In genomic region chr19:43440112-43440737, GRCm38 (mm10) we compare ENCODE assay signal across 8 mouse cellular contexts. TPM values are rescaled to one million over a fixed set of nuclear protein-coding genes. Genes with fewer than 3 reads are reported as not detected.
DNase-seq lines count a peak whose midpoint lies in the region; ATAC-seq and TF ChIP-seq lines count a peak whose summit lies in the region.

Cnnm1 (plus strand) TSS chr19:43440436.

- H3K4me1 ChIP-seq in forebrain, postnatal 0 days (ENCODE audit: insufficient read depth) = peaks cover 5% of the 10 kb centered on the region; the same call in 1 of the 2 replicates
- peaks cover 21% of the 10 kb centered on the region for H3K4me1 ChIP-seq in hindbrain, embryonic 15.5 days (replicated peaks)
- H3K4me1 ChIP-seq in midbrain, embryonic 11.5 days (ENCODE audit: control insufficient read depth, insufficient read depth, low read length) = peaks cover 4% of the 10 kb centered on the region
- peaks cover 15% of the 10 kb centered on the region for H3K4me1 ChIP-seq in stomach, embryonic 15.5 days

- intact Hi-C loops in left cerebral cortex, adult 2 months (cut with DNase I) = no loop called here

- H3K4me2 ChIP-seq in forebrain, postnatal 0 days (ENCODE audit: low read depth) = peak within 1 kb of the TSS; percentile 94
- H3K4me2 ChIP-seq in hindbrain, embryonic 15.5 days = peak within 1 kb of the TSS; percentile 91
- H3K4me2 ChIP-seq in midbrain, embryonic 11.5 days = peak within 1 kb of the TSS; percentile 97
- H3K4me2 ChIP-seq in stomach, embryonic 15.5 days = peak within 1 kb of the TSS; percentile 99

- H3K27ac ChIP-seq in forebrain, postnatal 0 days (ENCODE audit: low read depth, low read length) = peak within 1 kb of the TSS; percentile 84
- peak within 1 kb of the TSS; percentile 90 for H3K27ac ChIP-seq in hindbrain, embryonic 15.5 days (replicated peaks)
- H3K27ac ChIP-seq in left cerebral cortex, adult 2 months = peak within 1 kb of the TSS; percentile 98
- no peak within 1 kb of the TSS for H3K27ac ChIP-seq in midbrain, embryonic 11.5 days (ENCODE audit: low read depth, low read length)
- no peak within 1 kb of the TSS for H3K27ac ChIP-seq in stomach, embryonic 15.5 days

- no peaks in the 10 kb centered on the region for H3K9me3 ChIP-seq in forebrain, postnatal 0 days (ENCODE audit: low read length)
- no peaks in the 10 kb centered on the region for H3K9me3 ChIP-seq in hindbrain, embryonic 15.5 days
- H3K9me3 ChIP-seq in midbrain, embryonic 11.5 days (ENCODE audit: control insufficient read depth, low read length) = peaks cover 4% of the 10 kb centered on the region; the same call in 1 of the 2 replicates
- no peaks in the 10 kb centered on the region for H3K9me3 ChIP-seq in stomach, embryonic 15.5 days

- peak; percentile 28 to 32 for DNase-seq in adrenal gland, adult 18-20 months (ENCODE audit: low spot score in 2 of 2)
- peak; percentile 87 to 89 for DNase-seq in cerebellum, adult 18-20 months
- DNase-seq in forebrain, postnatal 0 days = peak; percentile 85
- DNase-seq in left cerebral cortex, adult 2 months (ENCODE audit: extremely low spot score in 1 of 2, low spot score in 2 of 2) = peak; percentile 77 to 78
- DNase-seq in midbrain, embryonic 11.5 days (ENCODE audit: low spot score, missing footprints) = peak; percentile 96
- DNase-seq in c-Kit-positive CD71-positive TER-119-positive erythroid progenitor cells, embryonic 14.5 days (ENCODE audit: low spot score) = no peak

- under 1% methylated on average over 47 of the region's 51 CpGs for WGBS in forebrain, postnatal 0 days
- WGBS in hindbrain, embryonic 15.5 days = under 1% methylated on average over 35 of the region's 51 CpGs
- under 1% methylated on average over 48 of the region's 51 CpGs for whole genome bisulfite sequencing in midbrain, embryonic 11.5 days
- WGBS in stomach, embryonic 15.5 days = under 1% methylated on average over 49 of the region's 51 CpGs

- H3K27me3 ChIP-seq in forebrain, postnatal 0 days (ENCODE audit: insufficient read depth, low read length) = peaks cover 7% of the 10 kb centered on the region; the same call in 1 of the 2 replicates
- H3K27me3 ChIP-seq in hindbrain, embryonic 15.5 days = 0 out of 2 replicates have a peak, but pooled peaks cover 2% of the 10 kb centered on the region
- H3K27me3 ChIP-seq in midbrain, embryonic 11.5 days (ENCODE audit: control insufficient read depth, insufficient read depth, low read length) = peaks cover 32% of the 10 kb centered on the region
- H3K27me3 ChIP-seq in stomach, embryonic 15.5 days (replicated peaks) = peaks cover 43% of the 10 kb centered on the region

- H3K4me3 ChIP-seq in forebrain, postnatal 0 days (ENCODE audit: low read depth, low read length) = peak within 1 kb of the TSS; percentile 67
- peak within 1 kb of the TSS; percentile 84 for H3K4me3 ChIP-seq in hindbrain, embryonic 15.5 days
- peak within 1 kb of the TSS; percentile 81 for H3K4me3 ChIP-seq in left cerebral cortex, adult 2 months
- H3K4me3 ChIP-seq in midbrain, embryonic 11.5 days (ENCODE audit: low read depth, low read length) = peak within 1 kb of the TSS; percentile 70
- H3K4me3 ChIP-seq in stomach, embryonic 15.5 days (replicated peaks) = peak within 1 kb of the TSS; percentile 62

- H3K36me3 ChIP-seq in forebrain, postnatal 0 days (ENCODE audit: insufficient read depth) = no peaks in the 10 kb centered on the region
- 0 out of 2 replicates have a peak, but pooled peaks cover 4% of the 10 kb centered on the region for H3K36me3 ChIP-seq in hindbrain, embryonic 15.5 days
- no peaks in the 10 kb centered on the region for H3K36me3 ChIP-seq in midbrain, embryonic 11.5 days (ENCODE audit: control insufficient read depth, insufficient read depth, low read length)
- H3K36me3 ChIP-seq in stomach, embryonic 15.5 days = no peaks in the 10 kb centered on the region

- peak within 1 kb of the TSS; percentile 80 for H3K9ac ChIP-seq in forebrain, postnatal 0 days
- H3K9ac ChIP-seq in hindbrain, embryonic 15.5 days = peak within 1 kb of the TSS; percentile 84
- peak within 1 kb of the TSS; percentile 70 for H3K9ac ChIP-seq in midbrain, embryonic 11.5 days (ENCODE audit: low read length)
- H3K9ac ChIP-seq in stomach, embryonic 15.5 days = peak within 1 kb of the TSS; percentile 19; the same call in 1 of the 2 replicates

- peak; percentile 92 for ATAC-seq in forebrain, postnatal 0 days
- peak; percentile 88 for ATAC-seq in hindbrain, embryonic 15.5 days (ENCODE audit: low FRiP score, low read depth)
- peak; percentile 82 for ATAC-seq in midbrain, embryonic 11.5 days (ENCODE audit: low FRiP score)
- ATAC-seq in stomach, embryonic 15.5 days (ENCODE audit: insufficient read depth, low FRiP score, low read depth) = peak; percentile 78

- peak; percentile 36; the same call in 1 of the 2 replicates for TF ChIP-seq CTCF in forebrain, postnatal 0 days (IDR thresholded peaks at IDR 0.05; ENCODE audit: low read depth)
- TF ChIP-seq CTCF in left cerebral cortex, adult 2 months (IDR thresholded peaks at IDR 0.05) = no peak; the same call in none of the 2 replicates

RNA-seq across cellular contexts. Expression of gene Cnnm1, which starts in this region (rescaled TPM):
- under 1 TPM; 0.29 to 0.33 TPM for total RNA-seq in adrenal gland, adult 18-20 months (2021)
- total RNA-seq in forebrain, postnatal 0 days (2014; rRNA removed) = 6.9 and 7.6 TPM in 2 replicates
- 1.7 and 2.1 TPM in 2 replicates for polyA plus RNA-seq in forebrain, postnatal 0 days (2015; fragmentation: Nextera tagmentation; extraction: Ambion mirVana)
- 3.4 and 3.9 TPM in 2 replicates for polyA plus RNA-seq in hindbrain, embryonic 15.5 days (2015; fragmentation: Nextera tagmentation; extraction: Ambion mirVana)
- total RNA-seq in left cerebral cortex, adult 2 months (2021) = 100 to 1,000 TPM; 114 to 116 TPM
- 0.26 and 0.28 TPM in 2 replicates for polyA plus RNA-seq in midbrain, embryonic 11.5 days (2014; fragmentation: Nextera tagmentation; extraction: Ambion mirVana)
- polyA plus RNA-seq in stomach, embryonic 15.5 days (2015; fragmentation: Nextera tagmentation; extraction: Ambion mirVana) = 0.30 and 0.72 TPM in 2 replicates

Comparison
In these comparisons a context has a peak if more than half of its experiments do, and no peak if none do; other contexts are left out.
1. RNA of gene Cnnm1 (total RNA-seq): 114 to 116 TPM in left cerebral cortex, adult 2 months; 6.9 to 7.6 TPM in forebrain, postnatal 0 days and 0.29 to 0.33 TPM in adrenal gland, adult 18-20 months; every median in the first group is over 10 times any median in the second.
2. Peak in DNase-seq in adrenal gland, adult 18-20 months; RNA of the gene not detected or under 1 TPM.
3. Peak in DNase-seq, ATAC-seq, H3K4me3 ChIP-seq, H3K9ac ChIP-seq and H3K4me2 ChIP-seq in midbrain, embryonic 11.5 days; RNA of the gene not detected or under 1 TPM.
4. Peak in ATAC-seq, H3K4me3 ChIP-seq, H3K9ac ChIP-seq and H3K4me2 ChIP-seq in stomach, embryonic 15.5 days; RNA of the gene not detected or under 1 TPM.
5. H3K27ac ChIP-seq: peak in forebrain, postnatal 0 days (single experiment), hindbrain, embryonic 15.5 days (single experiment) and left cerebral cortex, adult 2 months (single experiment); none in midbrain, embryonic 11.5 days (single experiment) and stomach, embryonic 15.5 days (single experiment).
6. H3K9ac ChIP-seq: peak in every context shown above with its lines; median percentile 84 in hindbrain, embryonic 15.5 days; 80 in forebrain, postnatal 0 days; 70 in midbrain, embryonic 11.5 days; 19 in stomach, embryonic 15.5 days.
7. Peak in every context shown above with its lines, with median percentiles within 50 percentile points of each other: ATAC-seq, H3K4me2 ChIP-seq and H3K4me3 ChIP-seq.